Mouse (Mus musculus) neural tube, embryonic 11.5 days (tissue): Measurements from ENCODE around the gene AC109138.7. TPM values are rescaled to one million over a fixed set of nuclear protein-coding genes. Genes with fewer than 3 reads are reported as not detected.

ENCODE experiments used
- ATAC-seq: fragments of 200-750 bp; cut with Nextera tagmentation; 2 replicates; pipeline ENCODE4 v1.8.0; 2017; ENCODE audit warnings: moderate number of reproducible peaks, mild to moderate bottlenecking, moderate TSS enrichment, moderate library complexity; ENCODE audit not compliant: insufficient read depth, low FRiP score, low TSS enrichment
- DNase-seq: peaks from one replicate; pipeline ENCODE4 v3.0.0-alpha.2; 2015; ENCODE audit warnings: low spot score
- H3K27ac ChIP-seq: fragments of 300-500 bp; sonication (generic); 2 replicates; pipeline ENCODE4 v1.5.1; 2014; ENCODE audit warnings: low read depth, mild to moderate bottlenecking, low read length
- H3K27me3 ChIP-seq: fragments of 300-500 bp; sonication (generic); 2 replicates; pipeline ENCODE4 v1.6.1; 2014; ENCODE audit warnings: mild to moderate bottlenecking, low read length, mixed read lengths; ENCODE audit not compliant: control insufficient read depth, insufficient read depth
- H3K36me3 ChIP-seq: fragments of 300-500 bp; sonication (generic); 2 replicates; pipeline ENCODE4 v1.6.1; 2014; ENCODE audit warnings: mild to moderate bottlenecking, low read length, moderate library complexity, mixed read lengths; ENCODE audit not compliant: control insufficient read depth, insufficient read depth
- H3K4me1 ChIP-seq: fragments of 300-500 bp; sonication (generic); 2 replicates; pipeline ENCODE4 v1.6.1; 2014; ENCODE audit warnings: low read length, mixed read lengths; ENCODE audit not compliant: control insufficient read depth, insufficient read depth
- H3K4me2 ChIP-seq: fragments of 300-500 bp; sonication (generic); 2 replicates; pipeline ENCODE4 v1.6.1; 2014; ENCODE audit warnings: low read depth, mild to moderate bottlenecking, moderate library complexity
- H3K4me3 ChIP-seq: fragments of 300-500 bp; sonication (generic); 2 replicates; pipeline ENCODE4 v1.5.1; 2014; ENCODE audit warnings: low read depth, low read length
- H3K9ac ChIP-seq: fragments of 300-500 bp; sonication (generic); 2 replicates; pipeline ENCODE4 v1.6.1; 2014; ENCODE audit warnings: mild to moderate bottlenecking, low read length
- H3K9me3 ChIP-seq: fragments of 300-500 bp; sonication (generic); 2 replicates; pipeline ENCODE4 v1.6.1; 2016; ENCODE audit warnings: low read length; ENCODE audit not compliant: control insufficient read depth
- WGBS: fragments of 180-500 bp; shearing (Covaris S2); extraction: QIAGEN DNeasy Blood & Tissue Kit; methylation state at CpG from one replicate; pipeline ENCODE4 v1.1.7; 2014; 5-methylcytosine and 5-hydroxymethylcytosine counted together
- polyA plus RNA-seq: library from polyadenylated mRNA; unstranded; fragments of >200 nt; fragmentation: Nextera tagmentation; extraction: Ambion mirVana; gene quantifications from 2 replicates; pipeline ENCODE4 v1.2.1, GENCODE M21; 2014

AC109138.7 gene
- polyA plus RNA-seq, 1 experiment from 2014 or later, result not detected

GRCm38 (mm10) chr19:4219943-4220342 is 5.8 kb downstream of the AC109138.7 start:
- no peaks in the 10 kb centered on the region for H3K9me3 ChIP-seq
- DNase-seq (no peak), ATAC-seq (no peak)
- no peak overlapping the region for H3K9ac ChIP-seq
- no peaks in the 10 kb centered on the region for H3K36me3 ChIP-seq
- 87% methylated on average over 6 of the region's 6 CpGs for WGBS
- peaks cover 3% of the 10 kb centered on the region; the same call in 1 of the 2 replicates for H3K4me1 ChIP-seq
- H3K27me3 ChIP-seq, result peaks cover 21% of the 10 kb centered on the region
- H3K4me3 ChIP-seq, result no peak overlapping the region
- H3K27ac ChIP-seq, result no peak overlapping the region
- H3K4me2 ChIP-seq, result no peak overlapping the region

- H3K4me2 ChIP-seq, result no peak overlapping the region
- ATAC-seq (no peak), DNase-seq (no peak)
- no peaks in the 10 kb centered on the region for H3K36me3 ChIP-seq
- H3K9ac ChIP-seq, result no peak overlapping the region
- peaks cover 16% of the 10 kb centered on the region for H3K27me3 ChIP-seq
- no peak overlapping the region for H3K27ac ChIP-seq
- no peaks in the 10 kb centered on the region for H3K9me3 ChIP-seq
- 64% methylated on average over 4 of the region's 4 CpGs for whole genome bisulfite sequencing
- no peak overlapping the region for H3K4me3 ChIP-seq
- 0 out of 2 replicates have a peak, but pooled peaks cover 2% of the 10 kb centered on the region for H3K4me1 ChIP-seq
These were observed 6.3 kb downstream of the AC109138.7 start for GRCm38 (mm10) chr19:4220416-4220815.

GRCm38 (mm10) chr19:4220957-4221743 is 7.0 kb downstream of the AC109138.7 start:
- DNase-seq, result no peak

GRCm38 (mm10) chr19:4222165-4222564 is 8.0 kb downstream of the AC109138.7 start:
- 83% methylated on average over 11 of the region's 11 CpGs for whole genome bisulfite sequencing
- H3K27ac ChIP-seq, result no peak overlapping the region
- H3K4me2 ChIP-seq, result no peak overlapping the region
- H3K9me3 ChIP-seq, result no peaks in the 10 kb centered on the region
- DNase-seq, result no peak
- H3K27me3 ChIP-seq, result peaks cover 1% of the 10 kb centered on the region
- no peak for ATAC-seq
- no peak overlapping the region for H3K4me3 ChIP-seq
- no peaks in the 10 kb centered on the region for H3K4me1 ChIP-seq
- H3K9ac ChIP-seq, result no peak overlapping the region
- no peaks in the 10 kb centered on the region for H3K36me3 ChIP-seq

More at GRCm38 (mm10) chr19:4220957-4221743, 7.0 kb downstream of the AC109138.7 start:
- 42% methylated on average over 14 of the region's 14 CpGs for WGBS
- Histone ChIP-seq H3K4me3 (no peak overlapping the region), H3K27me3 (peaks cover 10% of the 10 kb centered on the region), H3K9me3 (no peaks in the 10 kb centered on the region), H3K27ac (no peak overlapping the region), H3K4me1 (no peaks in the 10 kb centered on the region), H3K9ac (no peak overlapping the region), H3K4me2 (no peak overlapping the region), H3K36me3 (no peaks in the 10 kb centered on the region)
- ATAC-seq, result no peak

- no peaks in the 10 kb centered on the region for H3K36me3 ChIP-seq
- H3K4me1 ChIP-seq, result no peaks in the 10 kb centered on the region
- DNase-seq, result no peak
- no peak overlapping the region for H3K27ac ChIP-seq
- ATAC-seq, result no peak
- no peaks in the 10 kb centered on the region for H3K27me3 ChIP-seq
- no peaks in the 10 kb centered on the region for H3K9me3 ChIP-seq
- H3K4me2 ChIP-seq, result no peak overlapping the region
- no peak overlapping the region for H3K4me3 ChIP-seq
- 87% methylated on average over 7 of the region's 7 CpGs for WGBS
- H3K9ac ChIP-seq, result no peak overlapping the region
These were observed 12.6 kb downstream of the AC109138.7 start for GRCm38 (mm10) chr19:4226779-4227178.

GRCm38 (mm10) chr19:4227446-4227845 is 13.3 kb downstream of the AC109138.7 start:
- ATAC-seq, result no peak
- no peaks in the 10 kb centered on the region for H3K27me3 ChIP-seq
- H3K27ac ChIP-seq, result no peak overlapping the region
- no peak overlapping the region for H3K4me3 ChIP-seq
- H3K4me1 ChIP-seq, result peaks cover 3% of the 10 kb centered on the region; the same call in 1 of the 2 replicates
- DNase-seq, result no peak
- no peak overlapping the region for H3K4me2 ChIP-seq
- H3K36me3 ChIP-seq, result no peaks in the 10 kb centered on the region
- no peaks in the 10 kb centered on the region for H3K9me3 ChIP-seq
- 73% methylated on average over 5 of the region's 5 CpGs for WGBS
- H3K9ac ChIP-seq, result no peak overlapping the region

- DNase-seq (peak; percentile 75), ATAC-seq (no peak)
- no peaks in the 10 kb centered on the region for H3K9me3 ChIP-seq
- 27% methylated on average over 8 of the region's 8 CpGs for WGBS
- no peaks in the 10 kb centered on the region for H3K27me3 ChIP-seq
- no peak overlapping the region for H3K9ac ChIP-seq
- no peak overlapping the region for H3K27ac ChIP-seq
- H3K4me2 ChIP-seq, result no peak overlapping the region
- no peak overlapping the region for H3K4me3 ChIP-seq
- peaks cover 3% of the 10 kb centered on the region; the same call in 1 of the 2 replicates for H3K4me1 ChIP-seq
- H3K36me3 ChIP-seq, result no peaks in the 10 kb centered on the region
These were observed 13.9 kb downstream of the AC109138.7 start for GRCm38 (mm10) chr19:4227894-4228678.

- ATAC-seq (no peak), DNase-seq (no peak)
- Histone ChIP-seq H3K9ac (no peak overlapping the region), H3K4me3 (no peak overlapping the region), H3K9me3 (no peaks in the 10 kb centered on the region), H3K4me1 (peaks cover 3% of the 10 kb centered on the region; the same call in 1 of the 2 replicates), H3K4me2 (no peak overlapping the region), H3K36me3 (no peaks in the 10 kb centered on the region), H3K27me3 (no peaks in the 10 kb centered on the region), H3K27ac (no peak overlapping the region)
- WGBS, result 75% methylated on average over 4 of the region's 4 CpGs
These were observed 14.7 kb downstream of the AC109138.7 start for GRCm38 (mm10) chr19:4228891-4229290.
